Mouse (Mus musculus) thymus, adult 2 months (tissue): ENCODE results near the gene Prpf19.

Experiments used
- CTCF ChIP-seq: fragments of 200-500 bp; IDR thresholded peaks from 2 replicates; pipeline ENCODE4 v1.5.1; 2012; ENCODE audit warnings: mild to moderate bottlenecking, control low read depth, low read length, moderate library complexity, borderline replicate concordance; ENCODE audit not compliant: control insufficient read depth, poor library complexity, insufficient read depth; ENCODE audit errors: extremely low read depth
- POLR2A ChIP-seq: fragments of 200-500 bp; IDR thresholded peaks from 2 replicates; pipeline ENCODE4 v1.6.1; 2012; ENCODE audit warnings: mild to moderate bottlenecking, low read length, control low read depth, moderate library complexity; ENCODE audit not compliant: control insufficient read depth, poor library complexity, insufficient read depth; ENCODE audit errors: extremely low read depth

GRCm38 (mm10) chr19:10855422-10855821 lies 39.6 kb upstream of the Prpf19 start:
- TF ChIP-seq POLR2A (no peak), CTCF (no peak)
